Mouse (Mus musculus): ENCODE measurements around the gene Gm5580. TPM values are rescaled to one million over a fixed set of nuclear protein-coding genes. Genes with fewer than 3 reads are reported as not detected.

The Gm5580 gene
- polyA plus RNA-seq, 1 experiment: 0.48 TPM

Other genes with a start within 250 kb of the Gm5580 start
- gene March8, start 213.1 kb upstream of the Gm5580 start, polyA plus RNA-seq (2012; fragmentation: generic; extraction: Trizol): 38.8 TPM
- 21.7 TPM for gene Alox5, start 90.0 kb upstream of the Gm5580 start, polyA plus RNA-seq (2012; fragmentation: generic; extraction: Trizol)
- not detected for gene Olfr211, start 62.0 kb upstream of the Gm5580 start, polyA plus RNA-seq (2012; fragmentation: generic; extraction: Trizol)
- not detected for gene Olfr212, start 44.6 kb upstream of the Gm5580 start, polyA plus RNA-seq (2012; fragmentation: generic; extraction: Trizol)
- not detected for gene Olfr213, start 12.7 kb upstream of the Gm5580 start, polyA plus RNA-seq (2012; fragmentation: generic; extraction: Trizol)
- not detected for gene Olfr214, start 3.1 kb downstream of the Gm5580 start, polyA plus RNA-seq (2012; fragmentation: generic; extraction: Trizol)
- gene Olfr215, start 33.1 kb downstream of the Gm5580 start, polyA plus RNA-seq (2012; fragmentation: generic; extraction: Trizol): 0.14 TPM
- gene Zfp422, start 77.9 kb downstream of the Gm5580 start, polyA plus RNA-seq (2012; fragmentation: generic; extraction: Trizol): 5.2 TPM
- gene Depp1, start 99.5 kb downstream of the Gm5580 start, polyA plus RNA-seq (2012; fragmentation: generic; extraction: Trizol): 12.0 TPM
- gene Rassf4, start 122.8 kb downstream of the Gm5580 start, polyA plus RNA-seq (2012; fragmentation: generic; extraction: Trizol): 0.86 TPM
- 0.04 TPM for gene Tmem72, start 165.8 kb downstream of the Gm5580 start, polyA plus RNA-seq (2012; fragmentation: generic; extraction: Trizol)